Mouse (Mus musculus): ENCODE data around the gene Osbpl10. TPM values are rescaled to one million over a fixed set of nuclear protein-coding genes. Genes with fewer than 3 reads are reported as not detected.
"Not testable (repeated sequence)": the region's sequence is repeated elsewhere in the genome, so short reads cannot be mapped to it uniquely, and the experiment has no call there.

Gene Osbpl10
- total and polyA plus RNA-seq, 2 experiments from 2014 or later, result 0.36 to 2.9 TPM

DNA sequence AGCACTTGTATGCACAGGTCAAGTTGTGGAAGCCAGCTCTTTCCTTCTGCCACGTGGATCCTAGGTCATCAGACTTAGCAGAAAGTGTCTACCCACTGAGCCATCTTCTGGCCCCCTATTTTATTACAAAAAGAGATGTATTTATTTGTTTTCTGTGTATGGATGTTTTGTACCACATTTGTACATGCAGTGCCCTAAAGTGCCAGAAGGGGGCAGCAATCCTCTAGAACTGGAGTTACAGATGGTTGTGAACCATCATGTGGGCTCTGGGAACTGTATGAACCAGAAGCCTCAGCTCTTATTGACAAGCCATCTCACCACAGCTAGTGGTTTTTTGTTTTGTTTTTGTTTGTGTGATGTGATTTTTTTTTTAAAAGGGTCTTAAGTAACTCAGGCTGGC lies 25.5 kb upstream of the Osbpl10 start:
- no peak overlapping the region for H3K4me3 ChIP-seq (ENCODE audit: low read depth, low read length)
- ATAC-seq (ENCODE audit: insufficient read depth, low read depth), result no peak
- 60% methylated on average over 1 of the region's 1 CpGs for WGBS
- no peak for DNase-seq (ENCODE audit: low spot score)
- no peaks in the 10 kb centered on the region for H3K27me3 ChIP-seq (ENCODE audit: control insufficient read depth, insufficient read depth, low read length)
- H3K36me3 ChIP-seq (replicated peaks; ENCODE audit: control insufficient read depth, insufficient read depth, low read length), result no peaks in the 10 kb centered on the region
- H3K9me3 ChIP-seq (replicated peaks; ENCODE audit: control insufficient read depth, low read length), result no peaks in the 10 kb centered on the region
- H3K9ac ChIP-seq (replicated peaks; ENCODE audit: low read depth, low read length), result no peak overlapping the region
- no peak overlapping the region for H3K27ac ChIP-seq (ENCODE audit: low read depth)
- TF ChIP-seq EP300 (IDR thresholded peaks at IDR 0.05; ENCODE audit: low read depth) (no peak), CTCF (IDR thresholded peaks at IDR 0.05; ENCODE audit: low read depth) (no peak)
- H3K4me2 ChIP-seq (ENCODE audit: low read depth, low read length), result no peak overlapping the region
- H3K4me1 ChIP-seq (ENCODE audit: control insufficient read depth, insufficient read depth), result no peaks in the 10 kb centered on the region

DNA sequence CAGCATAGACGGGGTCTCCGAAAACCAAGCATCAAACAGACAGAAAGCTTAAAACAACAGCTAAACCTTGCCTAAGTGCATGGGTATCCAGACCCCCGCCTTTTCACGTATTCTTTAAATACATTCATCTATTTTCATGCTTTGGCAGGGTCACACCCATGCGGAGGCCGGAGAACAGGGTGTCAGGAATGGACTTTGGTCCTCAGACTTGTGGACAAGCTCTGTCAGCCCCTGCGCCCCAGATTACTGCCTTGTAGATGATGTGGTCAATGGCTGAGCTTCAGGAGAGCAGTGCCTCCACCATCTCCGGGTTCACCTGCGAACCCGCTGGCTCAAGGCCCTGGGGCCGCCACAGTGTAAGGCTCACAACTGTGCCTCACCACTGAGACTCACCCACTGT lies 23.0 kb upstream of the Osbpl10 start:
- no peak overlapping the region for H3K27ac ChIP-seq (ENCODE audit: low read depth)
- DNase-seq (ENCODE audit: low spot score) (no peak), ATAC-seq (ENCODE audit: insufficient read depth, low read depth) (no peak)
- H3K4me2 ChIP-seq (ENCODE audit: low read depth, low read length), result no peak overlapping the region
- no peaks in the 10 kb centered on the region for H3K36me3 ChIP-seq (replicated peaks; ENCODE audit: control insufficient read depth, insufficient read depth, low read length)
- no peak for TF ChIP-seq CTCF (IDR thresholded peaks at IDR 0.05; ENCODE audit: low read depth)
- no peak for TF ChIP-seq EP300 (IDR thresholded peaks at IDR 0.05; ENCODE audit: low read depth)
- no peaks in the 10 kb centered on the region for H3K4me1 ChIP-seq (ENCODE audit: control insufficient read depth, insufficient read depth)
- H3K27me3 ChIP-seq (ENCODE audit: control insufficient read depth, insufficient read depth, low read length), result no peaks in the 10 kb centered on the region
- H3K9me3 ChIP-seq (replicated peaks; ENCODE audit: control insufficient read depth, low read length), result no peaks in the 10 kb centered on the region
- H3K9ac ChIP-seq (replicated peaks; ENCODE audit: low read depth, low read length), result no peak overlapping the region
- WGBS, result 93% methylated on average over 11 of the region's 11 CpGs
- no peak overlapping the region for H3K4me3 ChIP-seq (ENCODE audit: low read depth, low read length)

GRCm38 (mm10) chr9:114956945-114957344 lies 21.4 kb upstream of the Osbpl10 start:
- no peak overlapping the region for H3K4me3 ChIP-seq (ENCODE audit: low read depth, low read length)
- no peaks in the 10 kb centered on the region for H3K27me3 ChIP-seq (ENCODE audit: control insufficient read depth, insufficient read depth, low read length)
- H3K9ac ChIP-seq (replicated peaks; ENCODE audit: low read depth, low read length), result no peak overlapping the region
- no peaks in the 10 kb centered on the region for H3K4me1 ChIP-seq (ENCODE audit: control insufficient read depth, insufficient read depth)
- H3K9me3 ChIP-seq (replicated peaks; ENCODE audit: control insufficient read depth, low read length), result no peaks in the 10 kb centered on the region
- H3K27ac ChIP-seq (ENCODE audit: low read depth), result no peak overlapping the region
- ATAC-seq (ENCODE audit: insufficient read depth, low read depth) (peak; percentile 76), DNase-seq (ENCODE audit: low spot score) (peak; percentile 65)
- TF ChIP-seq EP300 (IDR thresholded peaks at IDR 0.05; ENCODE audit: low read depth) (no peak), CTCF (IDR thresholded peaks at IDR 0.05; ENCODE audit: low read depth) (peak; percentile 70)
- H3K36me3 ChIP-seq (replicated peaks; ENCODE audit: control insufficient read depth, insufficient read depth, low read length), result no peaks in the 10 kb centered on the region
- 33% methylated on average over 5 of the region's 5 CpGs for WGBS
- H3K4me2 ChIP-seq (ENCODE audit: low read depth, low read length), result no peak overlapping the region

DNA sequence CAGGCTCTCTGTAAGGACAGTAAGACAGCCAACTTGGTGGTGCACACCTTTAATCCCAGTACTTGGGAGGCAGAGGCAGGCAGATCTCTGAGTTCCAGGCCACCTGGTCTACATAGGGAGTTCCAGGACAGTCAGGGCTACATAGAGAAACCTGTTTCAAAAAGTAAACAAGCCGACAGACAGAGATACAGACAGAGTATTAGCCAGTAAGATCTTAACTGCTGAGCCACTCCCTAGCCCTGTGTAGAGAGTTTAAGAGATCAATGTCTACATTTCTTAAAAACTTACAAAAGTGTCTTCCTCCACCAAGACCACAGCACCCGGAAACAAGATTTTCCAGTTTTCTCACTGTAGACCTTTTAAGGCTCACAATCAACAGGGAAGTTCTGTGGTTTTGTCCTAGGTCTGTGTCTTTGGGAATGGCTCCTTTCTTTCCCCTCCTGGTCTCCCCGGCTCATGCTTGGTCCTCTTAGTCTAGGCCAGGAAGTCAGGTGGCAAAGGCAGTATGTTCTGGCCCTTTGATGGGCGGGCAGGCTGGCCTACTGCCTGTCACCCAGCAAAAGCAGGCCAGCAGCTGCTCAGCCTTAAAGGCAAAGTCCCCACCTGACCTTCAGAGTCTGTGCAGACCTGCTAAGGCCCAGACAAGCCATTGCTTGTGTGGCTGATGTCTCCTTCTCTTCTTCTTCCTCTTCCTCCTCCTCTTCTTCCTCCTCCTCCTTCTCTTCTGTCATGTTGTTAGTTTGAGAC lies 18.2 kb upstream of the Osbpl10 start:
- ATAC-seq (ENCODE audit: insufficient read depth, low read depth), result peak; percentile 75
- no peak overlapping the region for H3K27ac ChIP-seq (ENCODE audit: low read depth)
- H3K27me3 ChIP-seq (ENCODE audit: control insufficient read depth, insufficient read depth, low read length), result no peaks in the 10 kb centered on the region
- WGBS, result 64% methylated on average over 4 of the region's 4 CpGs
- H3K4me1 ChIP-seq (ENCODE audit: control insufficient read depth, insufficient read depth), result no peaks in the 10 kb centered on the region
- DNase-seq (ENCODE audit: low spot score), result peak; percentile 30
- no peak overlapping the region for H3K4me3 ChIP-seq (ENCODE audit: low read depth, low read length)
- TF ChIP-seq EP300 (IDR thresholded peaks at IDR 0.05; ENCODE audit: low read depth), result no peak
- TF ChIP-seq CTCF (IDR thresholded peaks at IDR 0.05; ENCODE audit: low read depth), result no peak
- no peaks in the 10 kb centered on the region for H3K36me3 ChIP-seq (replicated peaks; ENCODE audit: control insufficient read depth, insufficient read depth, low read length)
- no peak overlapping the region for H3K4me2 ChIP-seq (ENCODE audit: low read depth, low read length)
- no peaks in the 10 kb centered on the region for H3K9me3 ChIP-seq (replicated peaks; ENCODE audit: control insufficient read depth, low read length)
- no peak overlapping the region for H3K9ac ChIP-seq (replicated peaks; ENCODE audit: low read depth, low read length)

DNA sequence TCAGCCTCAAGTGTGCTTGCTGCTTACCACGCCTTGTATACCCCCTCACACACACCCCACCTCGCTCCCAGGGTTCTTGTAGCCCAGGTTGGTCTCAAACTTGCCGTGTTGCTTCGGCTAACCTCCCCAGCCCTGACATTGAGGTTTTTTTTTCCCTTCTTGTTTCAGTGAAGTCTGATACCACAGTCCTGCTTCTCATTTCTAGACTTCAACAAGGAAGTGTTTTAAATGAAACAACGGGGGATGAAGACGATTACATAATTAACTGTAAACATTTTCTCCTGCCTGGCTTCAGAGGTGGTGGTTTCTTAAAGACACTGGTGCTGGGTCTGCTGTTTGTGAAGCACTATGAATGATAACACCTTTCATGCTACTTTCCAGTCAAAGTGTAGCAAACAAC lies 17.5 kb upstream of the Osbpl10 start:
- WGBS, result 84% methylated on average over 6 of the region's 6 CpGs
- no peaks in the 10 kb centered on the region for H3K9me3 ChIP-seq (replicated peaks; ENCODE audit: control insufficient read depth, low read length)

DNA sequence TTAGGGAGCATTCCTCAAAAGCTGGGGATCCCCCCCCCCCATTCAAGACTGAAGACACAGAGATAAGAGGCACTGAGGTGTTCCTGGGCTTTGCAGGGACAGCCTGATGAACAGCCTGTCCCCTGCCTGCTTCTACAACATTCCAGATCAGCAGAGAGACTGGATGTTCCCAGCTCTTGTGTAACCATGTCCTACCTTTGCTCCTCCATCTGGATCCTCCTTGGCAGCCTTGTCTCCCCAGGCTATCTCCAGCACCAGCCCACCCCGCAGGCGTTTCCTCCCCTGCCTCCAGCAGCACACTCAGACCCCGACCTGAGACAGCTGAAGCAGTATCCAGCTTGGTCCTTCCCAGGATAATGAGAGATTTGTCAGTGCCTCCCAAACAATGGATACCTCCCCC lies 14.3 kb upstream of the Osbpl10 start:
- no peak for ATAC-seq (ENCODE audit: insufficient read depth, low read depth)
- H3K4me1 ChIP-seq (ENCODE audit: control insufficient read depth, insufficient read depth), result no peaks in the 10 kb centered on the region
- H3K4me3 ChIP-seq (ENCODE audit: low read depth, low read length), result no peak overlapping the region
- no peaks in the 10 kb centered on the region for H3K9me3 ChIP-seq (replicated peaks; ENCODE audit: control insufficient read depth, low read length)
- no peak overlapping the region for H3K4me2 ChIP-seq (ENCODE audit: low read depth, low read length)
- WGBS, result 42% methylated on average over 3 of the region's 3 CpGs
- no peak overlapping the region for H3K27ac ChIP-seq (ENCODE audit: low read depth)
- no peak overlapping the region for H3K9ac ChIP-seq (replicated peaks; ENCODE audit: low read depth, low read length)
- no peak for TF ChIP-seq CTCF (IDR thresholded peaks at IDR 0.05; ENCODE audit: low read depth)
- no peak for TF ChIP-seq EP300 (IDR thresholded peaks at IDR 0.05; ENCODE audit: low read depth)
- H3K27me3 ChIP-seq (ENCODE audit: control insufficient read depth, insufficient read depth, low read length), result no peaks in the 10 kb centered on the region
- no peak for DNase-seq (ENCODE audit: low spot score)
- H3K36me3 ChIP-seq (replicated peaks; ENCODE audit: control insufficient read depth, insufficient read depth, low read length), result no peaks in the 10 kb centered on the region

More for the DNA sequence above, 17.5 kb upstream of the Osbpl10 start:
- H3K36me3 ChIP-seq (replicated peaks; ENCODE audit: control insufficient read depth, insufficient read depth, low read length), result no peaks in the 10 kb centered on the region
- ATAC-seq (ENCODE audit: insufficient read depth, low read depth), result no peak
- no peak overlapping the region for H3K4me2 ChIP-seq (ENCODE audit: low read depth, low read length)
- H3K9ac ChIP-seq (replicated peaks; ENCODE audit: low read depth, low read length), result no peak overlapping the region
- no peaks in the 10 kb centered on the region for H3K4me1 ChIP-seq (ENCODE audit: control insufficient read depth, insufficient read depth)
- TF ChIP-seq CTCF (IDR thresholded peaks at IDR 0.05; ENCODE audit: low read depth), result no peak
- TF ChIP-seq EP300 (IDR thresholded peaks at IDR 0.05; ENCODE audit: low read depth), result no peak
- DNase-seq (ENCODE audit: low spot score), result no peak
- H3K27me3 ChIP-seq (ENCODE audit: control insufficient read depth, insufficient read depth, low read length), result no peaks in the 10 kb centered on the region
- no peak overlapping the region for H3K27ac ChIP-seq (ENCODE audit: low read depth)
- H3K4me3 ChIP-seq (ENCODE audit: low read depth, low read length), result no peak overlapping the region

DNA sequence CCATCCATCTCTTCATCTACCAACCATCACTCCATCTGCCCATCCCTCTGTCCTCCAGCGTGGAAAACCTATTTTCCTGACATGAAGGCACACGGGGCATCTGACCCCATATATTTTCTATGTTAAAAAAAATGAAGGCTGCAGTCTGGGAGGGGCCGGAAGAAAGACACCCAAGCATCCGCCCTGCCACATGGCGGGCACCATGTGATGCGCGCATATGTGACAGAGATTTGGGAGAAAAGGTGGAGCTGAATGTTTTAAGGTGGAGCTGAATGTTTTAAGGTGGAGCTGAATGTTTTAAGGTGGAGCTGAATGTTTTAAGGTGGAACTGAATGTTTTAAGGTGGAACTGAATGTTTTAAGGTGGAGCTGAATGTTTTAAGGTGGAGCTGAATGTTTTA lies 12.1 kb upstream of the Osbpl10 start:
- not testable (repeated sequence) for H3K9ac ChIP-seq (replicated peaks; ENCODE audit: low read depth, low read length); H3K4me3 ChIP-seq (ENCODE audit: low read depth, low read length); DNase-seq (ENCODE audit: low spot score); H3K4me2 ChIP-seq (ENCODE audit: low read depth, low read length); H3K9me3 ChIP-seq (replicated peaks; ENCODE audit: control insufficient read depth, low read length); H3K27ac ChIP-seq (ENCODE audit: low read depth); H3K4me1 ChIP-seq (ENCODE audit: control insufficient read depth, insufficient read depth); H3K27me3 ChIP-seq (ENCODE audit: control insufficient read depth, insufficient read depth, low read length); ATAC-seq (ENCODE audit: insufficient read depth, low read depth); H3K36me3 ChIP-seq (replicated peaks; ENCODE audit: control insufficient read depth, insufficient read depth, low read length)
- 86% methylated on average over 7 of the region's 7 CpGs for WGBS

Data from heart, postnatal 0 days (tissue).